Mouse (Mus musculus) cerebral cortex, adult 2 months (tissue): ENCODE measurements around the gene Vmn2r44.

Experiments
- WGBS: fragments of 180-500 bp; shearing (Covaris S2); methylation state at CpG from one replicate; pipeline ENCODE4 v1.1.7; 2018; 5-methylcytosine and 5-hydroxymethylcytosine counted together

Gene Vmn2r44

GRCm38 (mm10) chr7:8383233-8383632, at the start of gene Vmn2r44:
Vmn2r44 (minus strand) TSS chr7:8383333.

GRCm38 (mm10) chr7:8357879-8358278, 25.3 kb downstream of the Vmn2r44 start:
- WGBS = 89% methylated on average over 11 of the region's 11 CpGs
